Mouse (Mus musculus): ENCODE data around the gene Mef2d. TPM values are rescaled to one million over a fixed set of nuclear protein-coding genes. Genes with fewer than 3 reads are reported as not detected.
A peak's percentile ranks its signal among the peaks of the same experiment; 100 is the strongest.

Gene Mef2d
- 25.1 and 28.3 TPM in 2 replicates for polyA plus RNA-seq (2015; fragmentation: Nextera tagmentation; extraction: Ambion mirVana)

- peak within 1 kb of the TSS; percentile 99 for H3K27ac ChIP-seq (ENCODE audit: low read length)
- H3K27me3 ChIP-seq (replicated peaks; ENCODE audit: control insufficient read depth, insufficient read depth, low read length), result no peaks in the 10 kb centered on the region
- peak within 1 kb of the TSS; percentile 91 for H3K4me2 ChIP-seq (ENCODE audit: low read length)
- H3K4me3 ChIP-seq (replicated peaks; ENCODE audit: low read length), result peak within 1 kb of the TSS; percentile 88
- no peaks in the 10 kb centered on the region for H3K36me3 ChIP-seq (ENCODE audit: control insufficient read depth, insufficient read depth)
- peak within 1 kb of the TSS; percentile 85 for H3K9ac ChIP-seq (replicated peaks; ENCODE audit: low read depth, low read length)
- H3K4me1 ChIP-seq (replicated peaks; ENCODE audit: control insufficient read depth, insufficient read depth, low read length), result peaks cover 63% of the 10 kb centered on the region
- WGBS, result 0% methylated on average over 42 of the region's 52 CpGs
- no peaks in the 10 kb centered on the region for H3K9me3 ChIP-seq (ENCODE audit: control insufficient read depth, low read length)
- peak; percentile 89 for ATAC-seq
Measured at GRCm38 (mm10) chr3:88141787-88142523, at the start of gene Mef2d. Mef2d (plus strand) TSS chr3:88142372.

DNA sequence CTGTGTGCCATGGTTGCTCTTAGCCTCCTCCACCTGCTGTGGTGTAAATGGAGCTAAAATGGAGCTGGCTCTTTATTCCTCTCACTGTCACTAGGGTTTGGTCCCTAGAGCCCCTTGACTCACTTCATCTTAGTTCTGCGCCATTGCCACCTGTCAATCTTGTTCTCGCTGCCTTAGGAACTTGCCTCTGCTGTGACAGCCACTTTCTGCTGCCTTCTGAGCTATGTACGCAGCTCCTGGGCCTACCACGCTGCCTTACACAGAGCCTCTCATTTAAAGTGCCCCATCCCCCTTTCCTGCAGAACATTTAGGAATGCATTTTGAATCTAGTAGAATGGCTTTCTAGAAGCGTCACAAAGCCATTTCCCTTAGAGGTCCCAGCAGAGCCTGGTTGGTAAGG lies 48.0 kb upstream of the Mef2d start:
- Histone ChIP-seq H3K27me3 (replicated peaks; ENCODE audit: control insufficient read depth, insufficient read depth, low read length) (no peaks in the 10 kb centered on the region), H3K9me3 (ENCODE audit: control insufficient read depth, low read length) (no peaks in the 10 kb centered on the region), H3K36me3 (ENCODE audit: control insufficient read depth, insufficient read depth) (no peaks in the 10 kb centered on the region; the same call in 1 of the 2 replicates), H3K4me1 (replicated peaks; ENCODE audit: control insufficient read depth, insufficient read depth, low read length) (no peaks in the 10 kb centered on the region), H3K4me3 (replicated peaks; ENCODE audit: low read length) (no peak overlapping the region), H3K27ac (ENCODE audit: low read length) (0 out of 2 replicates have a peak overlapping the region, but pooled peaks have one; percentile 5), H3K4me2 (ENCODE audit: low read length) (no peak overlapping the region), H3K9ac (replicated peaks; ENCODE audit: low read depth, low read length) (no peak overlapping the region)
- ATAC-seq, result peak; percentile 68
- 87% methylated on average over 5 of the region's 5 CpGs for WGBS

GRCm38 (mm10) chr3:88097666-88098065 lies 44.5 kb upstream of the Mef2d start:
- 91% methylated on average over 6 of the region's 6 CpGs for WGBS

GRCm38 (mm10) chr3:88100251-88100650 lies 41.9 kb upstream of the Mef2d start:
- Histone ChIP-seq H3K27ac (ENCODE audit: low read length) (no peak overlapping the region), H3K9ac (replicated peaks; ENCODE audit: low read depth, low read length) (no peak overlapping the region), H3K27me3 (replicated peaks; ENCODE audit: control insufficient read depth, insufficient read depth, low read length) (no peaks in the 10 kb centered on the region), H3K36me3 (ENCODE audit: control insufficient read depth, insufficient read depth) (no peaks in the 10 kb centered on the region), H3K4me1 (replicated peaks; ENCODE audit: control insufficient read depth, insufficient read depth, low read length) (no peaks in the 10 kb centered on the region), H3K4me3 (replicated peaks; ENCODE audit: low read length) (no peak overlapping the region), H3K4me2 (ENCODE audit: low read length) (no peak overlapping the region), H3K9me3 (ENCODE audit: control insufficient read depth, low read length) (no peaks in the 10 kb centered on the region)
- 43% methylated on average over 3 of the region's 3 CpGs for WGBS
- no peak for ATAC-seq

More at GRCm38 (mm10) chr3:88097666-88098065, 44.5 kb upstream of the Mef2d start:
- no peak overlapping the region for H3K27ac ChIP-seq (ENCODE audit: low read length)
- H3K9ac ChIP-seq (replicated peaks; ENCODE audit: low read depth, low read length), result no peak overlapping the region
- no peaks in the 10 kb centered on the region for H3K9me3 ChIP-seq (ENCODE audit: control insufficient read depth, low read length)
- no peak overlapping the region for H3K4me3 ChIP-seq (replicated peaks; ENCODE audit: low read length)
- no peaks in the 10 kb centered on the region for H3K4me1 ChIP-seq (replicated peaks; ENCODE audit: control insufficient read depth, insufficient read depth, low read length)
- no peaks in the 10 kb centered on the region for H3K36me3 ChIP-seq (ENCODE audit: control insufficient read depth, insufficient read depth)
- no peak for ATAC-seq
- no peaks in the 10 kb centered on the region for H3K27me3 ChIP-seq (replicated peaks; ENCODE audit: control insufficient read depth, insufficient read depth, low read length)
- H3K4me2 ChIP-seq (ENCODE audit: low read length), result no peak overlapping the region

GRCm38 (mm10) chr3:88101736-88102135 lies 40.4 kb upstream of the Mef2d start:
- Histone ChIP-seq H3K36me3 (ENCODE audit: control insufficient read depth, insufficient read depth) (no peaks in the 10 kb centered on the region), H3K9me3 (ENCODE audit: control insufficient read depth, low read length) (no peaks in the 10 kb centered on the region)
- no peak for ATAC-seq

DNA sequence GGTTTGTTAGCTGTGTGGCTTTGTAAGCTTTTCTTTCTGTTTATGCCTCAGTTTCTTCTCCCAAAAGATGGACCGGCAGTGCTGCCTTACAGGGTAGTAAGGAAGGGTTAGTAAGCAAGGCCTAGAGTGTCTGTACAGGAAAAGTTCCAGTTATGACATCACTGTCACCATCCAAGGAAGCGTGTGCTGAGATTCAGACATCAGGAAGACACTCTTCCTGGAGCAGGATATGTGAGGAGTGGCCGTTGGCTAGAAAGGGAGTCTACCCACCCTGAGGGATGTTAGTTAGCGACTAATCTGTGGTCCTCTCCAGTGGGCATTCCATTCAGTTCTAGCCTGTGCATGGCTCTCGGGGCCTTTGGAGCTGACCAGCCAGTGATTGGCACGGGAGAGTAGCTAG lies 40.0 kb upstream of the Mef2d start:
- no peak overlapping the region for H3K9ac ChIP-seq (replicated peaks; ENCODE audit: low read depth, low read length)
- ATAC-seq, result no peak
- WGBS, result 88% methylated on average over 6 of the region's 6 CpGs
- H3K36me3 ChIP-seq (ENCODE audit: control insufficient read depth, insufficient read depth), result no peaks in the 10 kb centered on the region
- H3K27me3 ChIP-seq (replicated peaks; ENCODE audit: control insufficient read depth, insufficient read depth, low read length), result no peaks in the 10 kb centered on the region
- no peaks in the 10 kb centered on the region for H3K9me3 ChIP-seq (ENCODE audit: control insufficient read depth, low read length)
- no peak overlapping the region for H3K27ac ChIP-seq (ENCODE audit: low read length)
- H3K4me2 ChIP-seq (ENCODE audit: low read length), result no peak overlapping the region
- no peak overlapping the region for H3K4me3 ChIP-seq (replicated peaks; ENCODE audit: low read length)
- H3K4me1 ChIP-seq (replicated peaks; ENCODE audit: control insufficient read depth, insufficient read depth, low read length), result no peaks in the 10 kb centered on the region

More at GRCm38 (mm10) chr3:88101736-88102135, 40.4 kb upstream of the Mef2d start:
- WGBS, result 92% methylated on average over 7 of the region's 7 CpGs
- Histone ChIP-seq H3K4me3 (replicated peaks; ENCODE audit: low read length) (no peak overlapping the region), H3K4me1 (replicated peaks; ENCODE audit: control insufficient read depth, insufficient read depth, low read length) (no peaks in the 10 kb centered on the region), H3K27me3 (replicated peaks; ENCODE audit: control insufficient read depth, insufficient read depth, low read length) (no peaks in the 10 kb centered on the region), H3K27ac (ENCODE audit: low read length) (no peak overlapping the region), H3K9ac (replicated peaks; ENCODE audit: low read depth, low read length) (no peak overlapping the region), H3K4me2 (ENCODE audit: low read length) (no peak overlapping the region)

DNA sequence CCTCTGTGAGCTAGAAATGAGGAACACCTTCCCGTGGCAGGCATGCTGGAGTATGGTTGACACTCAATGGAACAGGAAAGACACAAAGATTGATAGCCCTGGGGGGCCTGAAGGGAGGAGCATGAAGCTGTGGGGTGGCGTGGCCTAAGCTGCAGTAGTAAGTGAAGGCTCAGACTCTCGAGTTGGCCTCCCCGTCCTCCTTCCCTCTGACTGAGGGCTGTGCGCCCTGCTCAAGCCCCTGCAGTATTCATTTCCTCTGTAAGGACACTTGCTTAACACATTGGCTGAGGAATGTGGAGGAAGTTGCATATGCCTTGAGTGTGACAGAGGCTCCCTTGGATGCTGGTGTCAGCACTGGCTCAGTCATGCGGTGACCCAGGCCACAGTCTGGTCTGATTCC lies 39.6 kb upstream of the Mef2d start:
- Histone ChIP-seq H3K27me3 (replicated peaks; ENCODE audit: control insufficient read depth, insufficient read depth, low read length) (no peaks in the 10 kb centered on the region), H3K4me2 (ENCODE audit: low read length) (no peak overlapping the region), H3K27ac (ENCODE audit: low read length) (no peak overlapping the region), H3K4me1 (replicated peaks; ENCODE audit: control insufficient read depth, insufficient read depth, low read length) (no peaks in the 10 kb centered on the region), H3K9me3 (ENCODE audit: control insufficient read depth, low read length) (no peaks in the 10 kb centered on the region), H3K9ac (replicated peaks; ENCODE audit: low read depth, low read length) (no peak overlapping the region), H3K36me3 (ENCODE audit: control insufficient read depth, insufficient read depth) (no peaks in the 10 kb centered on the region), H3K4me3 (replicated peaks; ENCODE audit: low read length) (no peak overlapping the region)
- 84% methylated on average over 6 of the region's 6 CpGs for WGBS
- no peak for ATAC-seq

- ATAC-seq, result no peak
- H3K4me3 ChIP-seq (replicated peaks; ENCODE audit: low read length), result no peak overlapping the region
- H3K9me3 ChIP-seq (ENCODE audit: control insufficient read depth, low read length), result no peaks in the 10 kb centered on the region
- no peak overlapping the region for H3K9ac ChIP-seq (replicated peaks; ENCODE audit: low read depth, low read length)
- H3K27ac ChIP-seq (ENCODE audit: low read length), result no peak overlapping the region
- H3K36me3 ChIP-seq (ENCODE audit: control insufficient read depth, insufficient read depth), result no peaks in the 10 kb centered on the region
- 73% methylated on average over 4 of the region's 4 CpGs for WGBS
- H3K4me1 ChIP-seq (replicated peaks; ENCODE audit: control insufficient read depth, insufficient read depth, low read length), result no peaks in the 10 kb centered on the region
- no peak overlapping the region for H3K4me2 ChIP-seq (ENCODE audit: low read length)
- H3K27me3 ChIP-seq (replicated peaks; ENCODE audit: control insufficient read depth, insufficient read depth, low read length), result no peaks in the 10 kb centered on the region
Measured at GRCm38 (mm10) chr3:88106126-88106525, 36.0 kb upstream of the Mef2d start.

DNA sequence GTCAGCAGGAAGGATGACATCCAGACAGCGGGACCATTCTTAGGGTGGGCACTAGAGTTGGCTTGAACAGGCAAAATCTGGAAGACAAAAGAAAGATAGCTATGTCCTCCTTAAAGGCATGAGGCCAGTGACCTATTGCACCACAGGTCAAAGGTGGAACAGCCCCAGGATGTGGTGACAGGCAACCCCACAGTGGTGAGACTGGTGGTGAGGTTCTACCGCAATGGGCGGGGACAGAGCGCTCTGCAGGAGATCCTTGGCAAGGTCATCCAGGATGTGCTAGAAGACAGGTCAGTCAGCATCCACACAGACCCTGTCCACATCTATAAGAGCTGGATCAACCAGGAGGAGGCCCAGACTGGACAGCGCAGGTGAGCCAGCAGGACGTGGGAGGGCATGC lies 33.0 kb upstream of the Mef2d start:
- no peak for ATAC-seq
- WGBS, result 96% methylated on average over 6 of the region's 6 CpGs
- Histone ChIP-seq H3K4me3 (replicated peaks; ENCODE audit: low read length) (no peak overlapping the region), H3K4me1 (replicated peaks; ENCODE audit: control insufficient read depth, insufficient read depth, low read length) (no peaks in the 10 kb centered on the region), H3K27ac (ENCODE audit: low read length) (no peak overlapping the region), H3K36me3 (ENCODE audit: control insufficient read depth, insufficient read depth) (no peaks in the 10 kb centered on the region), H3K4me2 (ENCODE audit: low read length) (no peak overlapping the region), H3K27me3 (replicated peaks; ENCODE audit: control insufficient read depth, insufficient read depth, low read length) (no peaks in the 10 kb centered on the region), H3K9ac (replicated peaks; ENCODE audit: low read depth, low read length) (no peak overlapping the region), H3K9me3 (ENCODE audit: control insufficient read depth, low read length) (no peaks in the 10 kb centered on the region)
